Mouse (Mus musculus) intestine, embryonic 16.5 days (tissue): ENCODE results near the gene Optc. TPM values are rescaled to one million over a fixed set of nuclear protein-coding genes. Genes with fewer than 3 reads are reported as not detected.

Source experiments
- ATAC-seq: fragments of 200-750 bp; cut with Nextera tagmentation; 2 replicates; pipeline ENCODE4 v1.8.0; 2017; ENCODE audit warnings: moderate TSS enrichment, moderate library complexity
- H3K27ac ChIP-seq: fragments of 300-500 bp; sonication (generic); 2 replicates; pipeline ENCODE4 v1.5.1; 2014; ENCODE audit warnings: mild to moderate bottlenecking, low read length
- H3K27me3 ChIP-seq: fragments of 300-500 bp; sonication (generic); replicated peaks from 2 replicates; pipeline ENCODE4 v1.6.1; 2014; ENCODE audit warnings: low read length, control low read depth, mixed read lengths; ENCODE audit not compliant: control insufficient read depth, insufficient read depth
- H3K36me3 ChIP-seq: fragments of 300-500 bp; sonication (generic); 2 replicates; pipeline ENCODE4 v1.6.1; 2014; ENCODE audit warnings: low read length, control low read depth; ENCODE audit not compliant: control insufficient read depth, insufficient read depth
- H3K4me1 ChIP-seq: fragments of 300-500 bp; sonication (generic); 2 replicates; pipeline ENCODE4 v1.6.1; 2014; ENCODE audit warnings: low read length, control low read depth, mixed read lengths; ENCODE audit not compliant: control insufficient read depth, insufficient read depth
- H3K4me2 ChIP-seq: fragments of 300-500 bp; sonication (generic); 2 replicates; pipeline ENCODE4 v1.6.1; 2014; ENCODE audit warnings: low read depth, low read length, control low read depth
- H3K4me3 ChIP-seq: fragments of 300-500 bp; sonication (generic); 2 replicates; pipeline ENCODE4 v1.5.1; 2014; ENCODE audit warnings: mild to moderate bottlenecking, low read length
- H3K9ac ChIP-seq: fragments of 300-500 bp; sonication (generic); 2 replicates; pipeline ENCODE4 v1.6.1; 2014; ENCODE audit warnings: low read depth, low read length
- H3K9me3 ChIP-seq: fragments of 300-500 bp; sonication (generic); 2 replicates; pipeline ENCODE4 v1.6.1; 2016; ENCODE audit warnings: low read length, control low read depth; ENCODE audit not compliant: control insufficient read depth
- WGBS: fragments of 180-500 bp; shearing (Covaris S2); extraction: QIAGEN DNeasy Blood & Tissue Kit; methylation state at CpG from one replicate; pipeline ENCODE4 v1.1.7; 2014; 5-methylcytosine and 5-hydroxymethylcytosine counted together
- polyA plus RNA-seq: library from polyadenylated mRNA; unstranded; fragments of >200 nt; fragmentation: Nextera tagmentation; extraction: Ambion mirVana; gene quantifications from 2 replicates; pipeline ENCODE4 v1.2.1, GENCODE M21; 2015

Gene Optc
- polyA plus RNA-seq, 1 experiment from 2014 or later, result 1.1 TPM

DNA sequence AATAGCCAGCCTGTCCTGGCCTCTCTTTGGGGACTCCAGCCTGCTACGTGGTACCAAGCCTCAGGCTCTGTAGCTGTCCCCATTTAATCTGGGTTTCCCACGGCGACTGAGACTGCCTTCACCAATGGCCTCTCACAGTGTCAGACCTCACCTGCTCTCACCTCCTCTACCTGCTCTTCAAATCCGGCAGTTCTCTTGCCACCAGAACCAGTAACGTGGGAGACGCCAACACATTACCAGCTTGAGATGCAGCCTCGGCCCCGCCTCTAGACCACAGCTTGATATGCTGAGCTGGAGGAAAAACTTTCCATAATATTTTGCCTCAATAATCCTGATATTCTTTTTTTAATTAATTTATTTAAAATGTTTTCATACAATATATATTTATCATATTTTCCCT, 31.9 kb upstream of the Optc start:
- 89% methylated on average over 8 of the region's 8 CpGs for WGBS
- no peak overlapping the region for H3K9ac ChIP-seq
- H3K9me3 ChIP-seq, result no peaks in the 10 kb centered on the region
- no peak overlapping the region for H3K4me3 ChIP-seq
- no peak for ATAC-seq
- no peak overlapping the region for H3K4me2 ChIP-seq
- no peak overlapping the region for H3K27ac ChIP-seq
- H3K27me3 ChIP-seq, result no peaks in the 10 kb centered on the region
- no peaks in the 10 kb centered on the region for H3K36me3 ChIP-seq
- no peaks in the 10 kb centered on the region for H3K4me1 ChIP-seq

DNA sequence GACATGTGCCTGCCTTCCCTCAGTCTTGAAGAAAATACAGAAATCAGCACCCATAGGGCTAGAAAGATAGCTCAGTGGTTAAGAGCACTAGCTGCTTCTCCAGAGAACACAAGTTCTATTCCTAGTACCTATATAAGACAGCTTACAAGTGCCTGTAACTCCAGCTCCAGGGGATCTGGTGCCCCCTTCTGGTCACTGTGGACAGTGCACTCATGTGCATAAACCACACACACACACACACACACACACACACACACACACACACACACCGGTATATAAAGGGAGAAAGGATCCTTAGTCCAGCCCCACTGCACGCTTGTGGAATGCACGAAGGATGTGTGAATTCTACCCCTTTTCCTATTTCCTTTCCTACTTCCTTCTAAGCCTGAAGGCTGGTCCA, 28.4 kb upstream of the Optc start:
- no peak for ATAC-seq
- Histone ChIP-seq H3K9ac (no peak overlapping the region), H3K4me3 (no peak overlapping the region), H3K27ac (no peak overlapping the region), H3K4me1 (peaks cover 3% of the 10 kb centered on the region; the same call in 1 of the 2 replicates), H3K9me3 (no peaks in the 10 kb centered on the region), H3K4me2 (no peak overlapping the region), H3K27me3 (no peaks in the 10 kb centered on the region), H3K36me3 (no peaks in the 10 kb centered on the region)
- WGBS, result 93% methylated on average over 3 of the region's 3 CpGs

DNA sequence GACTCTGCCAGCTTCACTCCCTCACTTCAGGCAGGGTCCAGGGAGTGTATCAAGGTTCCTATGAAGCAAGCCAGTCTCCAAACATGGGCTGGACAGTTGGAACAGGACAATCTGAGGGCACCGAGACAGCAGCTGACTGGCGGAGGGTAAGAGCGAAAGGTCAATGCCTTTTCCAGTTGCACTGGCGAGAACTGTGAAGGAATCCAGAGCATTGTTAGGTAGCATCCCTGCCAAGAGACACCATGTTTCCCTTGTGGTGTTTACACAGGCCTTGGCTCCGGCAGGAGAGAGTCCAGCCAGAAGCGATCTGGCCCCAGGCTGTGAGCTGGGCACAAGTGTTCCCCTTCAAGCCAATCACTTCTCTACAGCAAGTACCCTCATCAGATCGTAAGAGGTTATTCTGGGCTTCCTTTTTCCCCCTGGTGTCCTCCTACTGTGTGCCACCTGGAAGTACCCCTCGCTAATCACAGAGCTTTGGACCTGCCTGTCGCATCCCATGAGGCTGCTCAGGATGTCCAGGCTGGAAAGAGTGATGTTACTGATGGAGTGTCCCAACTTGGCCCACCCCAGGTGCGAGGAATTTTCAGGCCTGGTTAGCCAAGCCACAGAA, 26.7 kb upstream of the Optc start:
- H3K27me3 ChIP-seq, result no peaks in the 10 kb centered on the region
- ATAC-seq, result no peak
- 70% methylated on average over 10 of the region's 10 CpGs for WGBS
- H3K9me3 ChIP-seq, result no peaks in the 10 kb centered on the region
- no peak overlapping the region for H3K27ac ChIP-seq
- no peak overlapping the region for H3K4me3 ChIP-seq
- H3K36me3 ChIP-seq, result no peaks in the 10 kb centered on the region
- H3K4me2 ChIP-seq, result no peak overlapping the region
- H3K9ac ChIP-seq, result no peak overlapping the region
- H3K4me1 ChIP-seq, result peaks cover 3% of the 10 kb centered on the region; the same call in 1 of the 2 replicates

GRCm38 (mm10) chr1:133933301-133934195, 25.7 kb upstream of the Optc start:
- H3K36me3 ChIP-seq, result no peaks in the 10 kb centered on the region
- no peak for ATAC-seq
- 60% methylated on average over 14 of the region's 14 CpGs for WGBS

GRCm38 (mm10) chr1:133929980-133930379, 22.2 kb upstream of the Optc start:
- Histone ChIP-seq H3K4me1 (peaks cover 3% of the 10 kb centered on the region; the same call in 1 of the 2 replicates), H3K9ac (no peak overlapping the region), H3K36me3 (no peaks in the 10 kb centered on the region), H3K4me2 (no peak overlapping the region), H3K4me3 (no peak overlapping the region), H3K9me3 (no peaks in the 10 kb centered on the region), H3K27me3 (no peaks in the 10 kb centered on the region), H3K27ac (no peak overlapping the region)
- ATAC-seq, result no peak
- WGBS, result 55% methylated on average over 3 of the region's 3 CpGs

More at GRCm38 (mm10) chr1:133933301-133934195, 25.7 kb upstream of the Optc start:
- Histone ChIP-seq H3K9me3 (no peaks in the 10 kb centered on the region), H3K4me3 (no peak overlapping the region), H3K4me1 (peaks cover 3% of the 10 kb centered on the region; the same call in 1 of the 2 replicates), H3K4me2 (no peak overlapping the region), H3K27ac (no peak overlapping the region), H3K9ac (no peak overlapping the region), H3K27me3 (no peaks in the 10 kb centered on the region)

DNA sequence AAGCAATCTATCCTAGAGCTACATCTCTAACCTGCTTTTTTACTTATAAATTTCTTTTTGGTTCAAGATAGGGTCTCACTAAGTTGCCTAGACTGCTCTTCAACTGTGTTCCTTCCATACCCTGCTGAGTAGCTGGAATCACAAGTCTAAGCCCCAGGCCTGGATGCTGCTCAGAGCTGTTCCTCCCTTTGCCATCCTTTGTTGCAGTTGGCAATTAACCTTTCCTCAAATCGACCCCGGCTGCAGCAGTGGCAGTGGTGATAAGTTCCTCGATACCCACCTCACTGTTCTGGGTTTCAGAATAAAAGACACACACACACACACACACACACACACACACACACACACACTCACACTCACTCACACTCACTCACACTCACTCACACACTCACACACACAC, 17.4 kb upstream of the Optc start:
- Histone ChIP-seq H3K36me3 (no peaks in the 10 kb centered on the region), H3K9me3 (no peaks in the 10 kb centered on the region), H3K4me1 (peaks cover 21% of the 10 kb centered on the region), H3K4me3 (no peak overlapping the region), H3K27me3 (no peaks in the 10 kb centered on the region), H3K4me2 (no peak overlapping the region), H3K9ac (no peak overlapping the region), H3K27ac (no peak overlapping the region)
- no peak for ATAC-seq
- WGBS, result 92% methylated on average over 3 of the region's 3 CpGs

- Histone ChIP-seq H3K9me3 (no peaks in the 10 kb centered on the region), H3K27me3 (no peaks in the 10 kb centered on the region), H3K36me3 (no peaks in the 10 kb centered on the region), H3K27ac (no peak overlapping the region), H3K4me2 (no peak overlapping the region), H3K4me3 (no peak overlapping the region), H3K4me1 (peaks cover 25% of the 10 kb centered on the region), H3K9ac (no peak overlapping the region)
- no peak for ATAC-seq
- WGBS, result 31% methylated on average over 7 of the region's 7 CpGs
Measured at GRCm38 (mm10) chr1:133924141-133924875, 16.5 kb upstream of the Optc start.

GRCm38 (mm10) chr1:133923071-133923470, 15.3 kb upstream of the Optc start:
- H3K4me3 ChIP-seq, result no peak overlapping the region
- 95% methylated on average over 5 of the region's 5 CpGs for WGBS
- no peak overlapping the region for H3K9ac ChIP-seq
- no peak overlapping the region for H3K4me2 ChIP-seq
- no peaks in the 10 kb centered on the region for H3K36me3 ChIP-seq
- H3K4me1 ChIP-seq, result peaks cover 36% of the 10 kb centered on the region
- no peaks in the 10 kb centered on the region for H3K27me3 ChIP-seq
- ATAC-seq, result no peak
- no peak overlapping the region for H3K27ac ChIP-seq
- no peaks in the 10 kb centered on the region for H3K9me3 ChIP-seq

DNA sequence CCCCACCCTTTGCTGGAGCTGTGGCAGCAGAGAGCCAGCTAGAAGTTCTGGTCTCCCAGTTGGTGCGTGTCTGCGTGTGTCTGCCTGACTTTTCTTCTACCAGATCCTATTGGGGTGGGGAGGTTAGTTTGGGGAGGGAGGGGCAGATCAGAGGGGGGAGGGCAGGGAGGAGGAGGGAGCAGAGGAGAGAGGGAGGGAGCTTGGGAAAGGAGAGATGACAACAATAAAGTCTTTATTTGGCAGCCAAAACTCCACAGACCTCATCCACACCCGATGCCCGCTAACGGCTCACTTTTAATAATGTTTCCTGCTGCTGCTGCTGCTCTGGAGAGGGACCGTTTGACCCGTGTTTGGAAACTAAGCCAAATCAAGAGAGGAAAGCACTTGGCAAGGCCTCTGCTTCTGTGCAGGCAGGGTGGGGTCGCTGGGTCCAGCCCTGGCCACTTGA, 13.5 kb upstream of the Optc start, which contains the start of gene Prelp:
Gene Prelp, minus strand, starts transcription at position 111 of the 448 bp plus-strand sequence.
- H3K36me3 ChIP-seq, result no peaks in the 10 kb centered on the region
- 0 out of 2 replicates have a peak, but pooled peaks have one; percentile 59 for ATAC-seq
- WGBS, result 16% methylated on average over 8 of the region's 8 CpGs

More for the DNA sequence above, 13.5 kb upstream of the Optc start, which contains the start of gene Prelp:
- Histone ChIP-seq H3K9ac (peak within 1 kb of the TSS; percentile 31), H3K4me1 (peaks cover 44% of the 10 kb centered on the region), H3K4me3 (no peak within 1 kb of the TSS), H3K27me3 (no peaks in the 10 kb centered on the region), H3K27ac (peak within 1 kb of the TSS; percentile 48), H3K9me3 (no peaks in the 10 kb centered on the region), H3K4me2 (peak within 1 kb of the TSS; percentile 36)
